Mouse (Mus musculus) neural tube, embryonic 14.5 days (tissue): Measurements from ENCODE around the gene Rimbp2. TPM values are rescaled to one million over a fixed set of nuclear protein-coding genes. Genes with fewer than 3 reads are reported as not detected.
A peak's percentile ranks its signal among the peaks of the same experiment; 100 is the strongest.

Experiments
- ATAC-seq: fragments of 200-750 bp; cut with Nextera tagmentation; 2 replicates; pipeline ENCODE4 v1.8.0; 2017; ENCODE audit warnings: low read depth, mild to moderate bottlenecking, moderate TSS enrichment, moderate library complexity
- H3K27ac ChIP-seq: fragments of 300-500 bp; sonication (generic); 2 replicates; pipeline ENCODE4 v1.5.1; 2014; ENCODE audit warnings: low read depth, mild to moderate bottlenecking, control low read depth, low read length, moderate library complexity, mixed read lengths
- H3K27me3 ChIP-seq: fragments of 300-500 bp; sonication (generic); 2 replicates; pipeline ENCODE4 v1.6.1; 2014; ENCODE audit warnings: low read length; ENCODE audit not compliant: control insufficient read depth, insufficient read depth
- H3K36me3 ChIP-seq: fragments of 300-500 bp; sonication (generic); 2 replicates; pipeline ENCODE4 v1.6.1; 2014; ENCODE audit warnings: low read length, mixed read lengths; ENCODE audit not compliant: control insufficient read depth, insufficient read depth
- H3K4me1 ChIP-seq: fragments of 300-500 bp; sonication (generic); 2 replicates; pipeline ENCODE4 v1.6.1; 2014; ENCODE audit warnings: low read length; ENCODE audit not compliant: control insufficient read depth, insufficient read depth
- H3K4me2 ChIP-seq: fragments of 300-500 bp; sonication (generic); 2 replicates; pipeline ENCODE4 v1.6.1; 2014; ENCODE audit warnings: mild to moderate bottlenecking, low read depth, low read length, control low read depth
- H3K4me3 ChIP-seq: fragments of 300-500 bp; sonication (generic); 2 replicates; pipeline ENCODE4 v1.5.1; 2014; ENCODE audit warnings: low read depth, low read length, control low read depth, mixed read lengths
- H3K9ac ChIP-seq: fragments of 300-500 bp; sonication (generic); replicated peaks from 2 replicates; pipeline ENCODE4 v1.6.1; 2014; ENCODE audit warnings: low read depth, mild to moderate bottlenecking, control low read depth, low read length, mixed read lengths
- H3K9me3 ChIP-seq: fragments of 300-500 bp; sonication (generic); 2 replicates; pipeline ENCODE4 v1.6.1; 2016; ENCODE audit warnings: low read length; ENCODE audit not compliant: control insufficient read depth
- WGBS: fragments of 180-500 bp; shearing (Covaris S2); extraction: QIAGEN DNeasy Blood & Tissue Kit; methylation state at CpG from one replicate; pipeline ENCODE4 v1.1.7; 2014; 5-methylcytosine and 5-hydroxymethylcytosine counted together
- polyA plus RNA-seq: library from polyadenylated mRNA; unstranded; fragments of >200 nt; fragmentation: Nextera tagmentation; extraction: Ambion mirVana; gene quantifications from 2 replicates; pipeline ENCODE4 v1.2.1, GENCODE M21; 2014

Gene Rimbp2
- polyA plus RNA-seq, 1 experiment from 2014 or later, result 8.0 TPM

GRCm38 (mm10) chr5:128845033-128845432 is 108.3 kb downstream of the Rimbp2 start:
- ATAC-seq, result no peak
- no peaks in the 10 kb centered on the region for H3K27me3 ChIP-seq
- WGBS, result 83% methylated on average over 11 of the region's 11 CpGs

GRCm38 (mm10) chr5:128843982-128844381 is 109.3 kb downstream of the Rimbp2 start:
- Histone ChIP-seq H3K4me3 (no peak overlapping the region), H3K9me3 (no peaks in the 10 kb centered on the region), H3K36me3 (no peaks in the 10 kb centered on the region), H3K4me1 (peaks cover 3% of the 10 kb centered on the region; the same call in 1 of the 2 replicates), H3K27ac (no peak overlapping the region), H3K27me3 (no peaks in the 10 kb centered on the region), H3K4me2 (no peak overlapping the region), H3K9ac (no peak overlapping the region)
- ATAC-seq, result no peak
- WGBS, result 46% methylated on average over 2 of the region's 2 CpGs

More at GRCm38 (mm10) chr5:128845033-128845432, 108.3 kb downstream of the Rimbp2 start:
- Histone ChIP-seq H3K27ac (no peak overlapping the region), H3K4me2 (no peak overlapping the region), H3K36me3 (no peaks in the 10 kb centered on the region), H3K9me3 (no peaks in the 10 kb centered on the region), H3K9ac (no peak overlapping the region), H3K4me3 (no peak overlapping the region), H3K4me1 (peaks cover 3% of the 10 kb centered on the region; the same call in 1 of the 2 replicates)

GRCm38 (mm10) chr5:128841541-128841940 is 111.7 kb downstream of the Rimbp2 start:
- Histone ChIP-seq H3K27me3 (no peaks in the 10 kb centered on the region), H3K4me1 (peaks cover 3% of the 10 kb centered on the region; the same call in 1 of the 2 replicates), H3K9ac (no peak overlapping the region), H3K27ac (no peak overlapping the region), H3K4me3 (no peak overlapping the region), H3K36me3 (no peaks in the 10 kb centered on the region), H3K9me3 (no peaks in the 10 kb centered on the region), H3K4me2 (no peak overlapping the region)
- no peak for ATAC-seq
- 67% methylated on average over 4 of the region's 4 CpGs for WGBS

- 95% methylated on average over 7 of the region's 7 CpGs for WGBS
- no peak overlapping the region for H3K9ac ChIP-seq
- H3K4me3 ChIP-seq, result no peak overlapping the region
- peaks cover 3% of the 10 kb centered on the region; the same call in 1 of the 2 replicates for H3K4me1 ChIP-seq
- no peaks in the 10 kb centered on the region for H3K9me3 ChIP-seq
- H3K36me3 ChIP-seq, result no peaks in the 10 kb centered on the region
- ATAC-seq, result no peak
- no peak overlapping the region for H3K27ac ChIP-seq
- no peaks in the 10 kb centered on the region for H3K27me3 ChIP-seq
- H3K4me2 ChIP-seq, result no peak overlapping the region
These were observed 116.2 kb downstream of the Rimbp2 start for GRCm38 (mm10) chr5:128837045-128837444.

- Histone ChIP-seq H3K4me2 (no peak overlapping the region), H3K9ac (no peak overlapping the region), H3K27ac (no peak overlapping the region), H3K4me1 (no peaks in the 10 kb centered on the region), H3K36me3 (no peaks in the 10 kb centered on the region), H3K27me3 (no peaks in the 10 kb centered on the region), H3K9me3 (no peaks in the 10 kb centered on the region), H3K4me3 (no peak overlapping the region)
- WGBS, result 60% methylated on average over 8 of the region's 8 CpGs
- no peak for ATAC-seq
These were observed 119.2 kb downstream of the Rimbp2 start for GRCm38 (mm10) chr5:128834126-128834525.

- 60% methylated on average over 3 of the region's 3 CpGs for WGBS
- no peaks in the 10 kb centered on the region for H3K9me3 ChIP-seq
- ATAC-seq, result no peak
- no peak overlapping the region for H3K4me2 ChIP-seq
- H3K36me3 ChIP-seq, result no peaks in the 10 kb centered on the region
- no peak overlapping the region for H3K9ac ChIP-seq
- no peak overlapping the region for H3K27ac ChIP-seq
- H3K27me3 ChIP-seq, result no peaks in the 10 kb centered on the region
- H3K4me3 ChIP-seq, result no peak overlapping the region
- H3K4me1 ChIP-seq, result no peaks in the 10 kb centered on the region
These were observed 130.4 kb downstream of the Rimbp2 start for GRCm38 (mm10) chr5:128822843-128823242.

- Histone ChIP-seq H3K4me2 (no peak overlapping the region), H3K27ac (no peak overlapping the region)
- ATAC-seq, result no peak
These were observed 133.5 kb downstream of the Rimbp2 start for GRCm38 (mm10) chr5:128819638-128820285.

GRCm38 (mm10) chr5:128815629-128816028 is 137.7 kb downstream of the Rimbp2 start:
- no peak overlapping the region for H3K4me3 ChIP-seq
- H3K27me3 ChIP-seq, result no peaks in the 10 kb centered on the region
- WGBS, result 58% methylated on average over 8 of the region's 8 CpGs
- H3K4me2 ChIP-seq, result no peak overlapping the region
- no peak overlapping the region for H3K27ac ChIP-seq
- no peaks in the 10 kb centered on the region for H3K9me3 ChIP-seq
- H3K4me1 ChIP-seq, result peaks cover 8% of the 10 kb centered on the region
- H3K9ac ChIP-seq, result no peak overlapping the region
- H3K36me3 ChIP-seq, result no peaks in the 10 kb centered on the region
- ATAC-seq, result no peak

More at GRCm38 (mm10) chr5:128819638-128820285, 133.5 kb downstream of the Rimbp2 start:
- WGBS, result 53% methylated on average over 12 of the region's 12 CpGs
- no peak overlapping the region for H3K9ac ChIP-seq
- no peak overlapping the region for H3K4me3 ChIP-seq
- H3K27me3 ChIP-seq, result no peaks in the 10 kb centered on the region
- H3K9me3 ChIP-seq, result no peaks in the 10 kb centered on the region
- H3K36me3 ChIP-seq, result no peaks in the 10 kb centered on the region
- H3K4me1 ChIP-seq, result no peaks in the 10 kb centered on the region

GRCm38 (mm10) chr5:128815078-128815477 is 138.2 kb downstream of the Rimbp2 start:
- Histone ChIP-seq H3K4me2 (no peak overlapping the region), H3K4me1 (peaks cover 10% of the 10 kb centered on the region), H3K36me3 (no peaks in the 10 kb centered on the region), H3K27ac (no peak overlapping the region), H3K9ac (no peak overlapping the region), H3K9me3 (no peaks in the 10 kb centered on the region), H3K4me3 (no peak overlapping the region), H3K27me3 (no peaks in the 10 kb centered on the region)
- 40% methylated on average over 6 of the region's 6 CpGs for WGBS
- 0 out of 2 replicates have a peak, but pooled peaks have one; percentile 10 for ATAC-seq
